Mouse (Mus musculus): ENCODE measurements around the gene Shc3. TPM values are rescaled to one million over a fixed set of nuclear protein-coding genes. Genes with fewer than 3 reads are reported as not detected.

Gene Shc3
- polyA plus RNA-seq, 1 experiment from 2014 or later: 0.31 TPM

DNA sequence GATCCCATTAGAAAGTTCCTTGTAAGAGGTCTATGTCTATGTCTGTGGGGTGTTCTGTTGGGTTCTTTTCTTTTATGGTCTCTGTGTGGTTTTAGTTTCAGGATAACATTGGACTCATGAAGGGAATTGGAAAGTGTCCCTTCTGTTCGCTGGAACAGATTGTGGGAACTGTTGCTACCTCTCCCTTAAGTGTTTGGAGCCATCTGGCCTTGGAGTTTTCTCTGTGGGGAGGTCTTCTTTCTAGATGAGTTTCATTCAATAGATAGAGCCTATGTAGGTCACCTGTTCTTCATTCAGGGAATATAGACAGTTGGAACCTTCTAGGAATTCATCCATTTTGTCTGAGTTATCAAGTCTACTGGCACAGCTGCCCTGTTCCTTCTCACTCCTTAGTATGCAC, 69.5 kb downstream of the Shc3 start:
- Histone ChIP-seq H3K9ac (replicated peaks; ENCODE audit: low read length) (no peak overlapping the region), H3K4me1 (ENCODE audit: insufficient read depth, low read length) (no peaks in the 10 kb centered on the region), H3K9me3 (ENCODE audit: low read length) (no peaks in the 10 kb centered on the region)

GRCm38 (mm10) chr13:51493676-51494075, 75.5 kb downstream of the Shc3 start:
- H3K4me3 ChIP-seq (ENCODE audit: low read length): no peak overlapping the region
- WGBS: 64% methylated on average over 9 of the region's 9 CpGs
- H3K9me3 ChIP-seq (ENCODE audit: low read length): no peaks in the 10 kb centered on the region
- H3K36me3 ChIP-seq (ENCODE audit: insufficient read depth, low read length): no peaks in the 10 kb centered on the region
- H3K4me2 ChIP-seq (replicated peaks; ENCODE audit: low read depth, low read length): no peak overlapping the region
- no peak overlapping the region for H3K9ac ChIP-seq (replicated peaks; ENCODE audit: low read length)
- H3K27me3 ChIP-seq (ENCODE audit: insufficient read depth, low read length): no peaks in the 10 kb centered on the region
- no peak overlapping the region for H3K27ac ChIP-seq (ENCODE audit: low read length)
- H3K4me1 ChIP-seq (ENCODE audit: insufficient read depth, low read length): no peaks in the 10 kb centered on the region
- ATAC-seq (ENCODE audit: low FRiP score, low TSS enrichment): no peak

More for the DNA sequence above, 69.5 kb downstream of the Shc3 start:
- Histone ChIP-seq H3K4me3 (ENCODE audit: low read length) (no peak overlapping the region), H3K27me3 (ENCODE audit: insufficient read depth, low read length) (no peaks in the 10 kb centered on the region), H3K27ac (ENCODE audit: low read length) (no peak overlapping the region), H3K36me3 (ENCODE audit: insufficient read depth, low read length) (no peaks in the 10 kb centered on the region), H3K4me2 (replicated peaks; ENCODE audit: low read depth, low read length) (no peak overlapping the region)
- 84% methylated on average over 1 of the region's 1 CpGs for WGBS
- ATAC-seq (ENCODE audit: low FRiP score, low TSS enrichment): no peak

DNA sequence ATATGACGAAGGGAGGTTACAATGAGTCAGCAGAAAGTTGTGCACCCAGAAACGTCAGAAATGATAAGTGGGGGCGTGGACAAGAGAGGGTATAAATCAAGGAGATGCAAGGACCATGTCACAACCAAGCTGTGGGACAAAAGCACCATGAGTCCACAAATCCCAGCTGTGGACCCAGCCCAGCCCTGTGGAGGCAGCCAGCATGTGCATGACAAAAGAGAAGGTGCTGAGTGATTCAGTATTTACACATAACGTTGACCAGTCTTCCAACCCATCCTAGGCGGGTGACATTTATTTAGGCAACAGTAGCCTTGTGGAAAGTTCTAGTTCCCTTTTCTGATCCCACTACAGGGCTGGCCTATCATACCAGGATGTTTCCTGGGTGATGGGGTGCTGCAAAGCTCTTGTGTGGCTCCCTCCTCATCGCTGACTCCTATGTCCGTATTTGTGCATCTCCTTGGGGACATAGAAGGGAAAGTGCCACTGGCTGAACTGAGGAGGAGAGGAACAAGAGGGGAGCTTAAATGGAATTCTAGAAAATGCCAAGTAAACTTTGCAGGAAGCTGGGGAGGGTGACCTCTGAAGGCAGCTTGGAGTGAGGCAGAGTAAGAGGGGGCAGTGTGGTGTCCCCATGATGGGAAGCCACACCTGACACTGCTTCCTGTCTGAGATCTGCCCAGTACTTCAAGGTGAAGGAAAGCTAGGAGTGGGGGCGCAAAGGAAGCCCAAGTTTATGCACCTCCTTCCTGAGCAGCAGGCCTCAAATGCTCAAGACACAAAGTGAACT, 77.4 kb downstream of the Shc3 start:
- Histone ChIP-seq H3K4me3 (ENCODE audit: low read length) (no peak overlapping the region), H3K36me3 (ENCODE audit: insufficient read depth, low read length) (no peaks in the 10 kb centered on the region), H3K9ac (replicated peaks; ENCODE audit: low read length) (no peak overlapping the region), H3K4me1 (ENCODE audit: insufficient read depth, low read length) (no peaks in the 10 kb centered on the region), H3K27ac (ENCODE audit: low read length) (no peak overlapping the region), H3K4me2 (replicated peaks; ENCODE audit: low read depth, low read length) (no peak overlapping the region), H3K27me3 (ENCODE audit: insufficient read depth, low read length) (no peaks in the 10 kb centered on the region), H3K9me3 (ENCODE audit: low read length) (no peaks in the 10 kb centered on the region)
- 72% methylated on average over 8 of the region's 8 CpGs for WGBS
- no peak for ATAC-seq (ENCODE audit: low FRiP score, low TSS enrichment)

- Histone ChIP-seq H3K36me3 (ENCODE audit: insufficient read depth, low read length) (no peaks in the 10 kb centered on the region), H3K4me1 (ENCODE audit: insufficient read depth, low read length) (no peaks in the 10 kb centered on the region), H3K4me2 (replicated peaks; ENCODE audit: low read depth, low read length) (no peak overlapping the region), H3K27me3 (ENCODE audit: insufficient read depth, low read length) (no peaks in the 10 kb centered on the region), H3K4me3 (ENCODE audit: low read length) (no peak overlapping the region), H3K9me3 (ENCODE audit: low read length) (no peaks in the 10 kb centered on the region), H3K27ac (ENCODE audit: low read length) (no peak overlapping the region), H3K9ac (replicated peaks; ENCODE audit: low read length) (no peak overlapping the region)
- WGBS: 90% methylated on average over 6 of the region's 6 CpGs
- no peak for ATAC-seq (ENCODE audit: low FRiP score, low TSS enrichment)
These were observed 79.0 kb downstream of the Shc3 start for GRCm38 (mm10) chr13:51490195-51490594.

- Histone ChIP-seq H3K27me3 (ENCODE audit: insufficient read depth, low read length) (no peaks in the 10 kb centered on the region), H3K4me1 (ENCODE audit: insufficient read depth, low read length) (no peaks in the 10 kb centered on the region), H3K4me3 (ENCODE audit: low read length) (no peak overlapping the region), H3K36me3 (ENCODE audit: insufficient read depth, low read length) (no peaks in the 10 kb centered on the region), H3K9ac (replicated peaks; ENCODE audit: low read length) (no peak overlapping the region), H3K4me2 (replicated peaks; ENCODE audit: low read depth, low read length) (no peak overlapping the region), H3K9me3 (ENCODE audit: low read length) (no peaks in the 10 kb centered on the region), H3K27ac (ENCODE audit: low read length) (no peak overlapping the region)
- WGBS: 59% methylated on average over 3 of the region's 3 CpGs
- ATAC-seq (ENCODE audit: low FRiP score, low TSS enrichment): no peak
These were observed 80.3 kb downstream of the Shc3 start for GRCm38 (mm10) chr13:51488945-51489344.

DNA sequence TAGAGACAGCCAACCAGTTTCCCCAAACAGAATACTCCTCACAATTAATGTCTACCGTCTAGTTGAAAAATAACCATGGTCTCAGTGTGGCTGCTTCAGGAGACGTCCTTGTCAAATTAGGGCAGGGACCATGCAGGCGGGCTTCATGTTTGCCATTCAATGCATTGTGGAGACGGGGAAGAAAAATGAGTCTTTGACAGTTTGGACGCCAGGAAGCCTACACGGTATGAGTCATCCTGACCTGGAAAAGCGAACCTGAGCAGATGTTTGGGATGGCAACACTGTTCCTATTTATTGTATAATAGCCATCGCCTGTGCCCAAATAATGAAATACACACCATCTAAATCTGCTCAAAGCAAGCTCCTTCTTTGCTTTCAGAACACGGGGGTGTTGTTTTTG, 83.9 kb downstream of the Shc3 start:
- Histone ChIP-seq H3K27me3 (ENCODE audit: insufficient read depth, low read length) (no peaks in the 10 kb centered on the region), H3K9me3 (ENCODE audit: low read length) (no peaks in the 10 kb centered on the region), H3K4me2 (replicated peaks; ENCODE audit: low read depth, low read length) (no peak overlapping the region), H3K36me3 (ENCODE audit: insufficient read depth, low read length) (no peaks in the 10 kb centered on the region), H3K9ac (replicated peaks; ENCODE audit: low read length) (no peak overlapping the region), H3K4me1 (ENCODE audit: insufficient read depth, low read length) (no peaks in the 10 kb centered on the region), H3K27ac (ENCODE audit: low read length) (no peak overlapping the region), H3K4me3 (ENCODE audit: low read length) (no peak overlapping the region)
- ATAC-seq (ENCODE audit: low FRiP score, low TSS enrichment): no peak
- WGBS: 72% methylated on average over 9 of the region's 9 CpGs

- Histone ChIP-seq H3K4me2 (replicated peaks; ENCODE audit: low read depth, low read length) (no peak overlapping the region), H3K4me1 (ENCODE audit: insufficient read depth, low read length) (no peaks in the 10 kb centered on the region), H3K36me3 (ENCODE audit: insufficient read depth, low read length) (no peaks in the 10 kb centered on the region), H3K9me3 (ENCODE audit: low read length) (no peaks in the 10 kb centered on the region), H3K9ac (replicated peaks; ENCODE audit: low read length) (no peak overlapping the region), H3K4me3 (ENCODE audit: low read length) (no peak overlapping the region), H3K27me3 (ENCODE audit: insufficient read depth, low read length) (no peaks in the 10 kb centered on the region), H3K27ac (ENCODE audit: low read length) (no peak overlapping the region)
- no peak for ATAC-seq (ENCODE audit: low FRiP score, low TSS enrichment)
- 77% methylated on average over 11 of the region's 11 CpGs for WGBS
These were observed 86.4 kb downstream of the Shc3 start for GRCm38 (mm10) chr13:51482786-51483185.

- no peak overlapping the region for H3K27ac ChIP-seq (ENCODE audit: low read length)
- no peak for ATAC-seq (ENCODE audit: low FRiP score, low TSS enrichment)
- WGBS: 75% methylated on average over 11 of the region's 11 CpGs
- H3K9me3 ChIP-seq (ENCODE audit: low read length): no peaks in the 10 kb centered on the region
- no peak overlapping the region for H3K9ac ChIP-seq (replicated peaks; ENCODE audit: low read length)
- H3K36me3 ChIP-seq (ENCODE audit: insufficient read depth, low read length): no peaks in the 10 kb centered on the region
- H3K27me3 ChIP-seq (ENCODE audit: insufficient read depth, low read length): no peaks in the 10 kb centered on the region
- no peaks in the 10 kb centered on the region for H3K4me1 ChIP-seq (ENCODE audit: insufficient read depth, low read length)
- H3K4me3 ChIP-seq (ENCODE audit: low read length): no peak overlapping the region
- H3K4me2 ChIP-seq (replicated peaks; ENCODE audit: low read depth, low read length): no peak overlapping the region
These were observed 88.7 kb downstream of the Shc3 start for GRCm38 (mm10) chr13:51480341-51481011.

- no peak overlapping the region for H3K4me3 ChIP-seq (ENCODE audit: low read length)
- ATAC-seq (ENCODE audit: low FRiP score, low TSS enrichment): no peak
- WGBS: 66% methylated on average over 11 of the region's 11 CpGs
These were observed 89.4 kb downstream of the Shc3 start for GRCm38 (mm10) chr13:51479826-51480225.

DNA sequence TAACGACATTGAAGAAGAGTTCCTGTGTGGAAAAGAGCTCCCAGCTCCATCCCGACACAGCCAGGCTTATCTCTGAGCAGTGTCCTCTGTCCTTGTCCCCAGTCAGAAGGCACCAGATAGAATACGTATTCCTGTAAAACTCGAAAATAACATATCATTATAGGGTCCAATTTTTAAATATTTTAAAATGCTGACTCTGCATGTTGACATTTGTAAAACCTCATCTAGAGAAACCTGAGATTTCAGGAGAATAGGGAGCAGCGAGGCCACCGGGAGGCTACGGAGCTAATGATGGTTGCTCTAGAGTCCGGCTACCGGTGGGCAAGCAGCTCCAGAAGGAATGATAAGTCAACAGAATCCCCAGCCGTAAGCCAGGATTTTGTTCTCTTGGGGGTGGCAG, 92.2 kb downstream of the Shc3 start:
- Histone ChIP-seq H3K36me3 (ENCODE audit: insufficient read depth, low read length) (no peaks in the 10 kb centered on the region), H3K4me2 (replicated peaks; ENCODE audit: low read depth, low read length) (no peak overlapping the region), H3K27me3 (ENCODE audit: insufficient read depth, low read length) (no peaks in the 10 kb centered on the region), H3K4me1 (ENCODE audit: insufficient read depth, low read length) (no peaks in the 10 kb centered on the region), H3K27ac (ENCODE audit: low read length) (no peak overlapping the region), H3K4me3 (ENCODE audit: low read length) (no peak overlapping the region), H3K9me3 (ENCODE audit: low read length) (no peaks in the 10 kb centered on the region), H3K9ac (replicated peaks; ENCODE audit: low read length) (no peak overlapping the region)
- 76% methylated on average over 10 of the region's 10 CpGs for WGBS
- ATAC-seq (ENCODE audit: low FRiP score, low TSS enrichment): no peak

More at GRCm38 (mm10) chr13:51479826-51480225, 89.4 kb downstream of the Shc3 start:
- no peak overlapping the region for H3K27ac ChIP-seq (ENCODE audit: low read length)
- no peak overlapping the region for H3K4me2 ChIP-seq (replicated peaks; ENCODE audit: low read depth, low read length)
- H3K36me3 ChIP-seq (ENCODE audit: insufficient read depth, low read length): no peaks in the 10 kb centered on the region
- no peaks in the 10 kb centered on the region for H3K27me3 ChIP-seq (ENCODE audit: insufficient read depth, low read length)
- no peaks in the 10 kb centered on the region for H3K9me3 ChIP-seq (ENCODE audit: low read length)
- no peak overlapping the region for H3K9ac ChIP-seq (replicated peaks; ENCODE audit: low read length)
- no peaks in the 10 kb centered on the region for H3K4me1 ChIP-seq (ENCODE audit: insufficient read depth, low read length)
